In genomic region chr10:108610057-108610644, GRCm38 (mm10) we compare ENCODE assay signal across 14 mouse cellular contexts.
A peak's percentile ranks its signal among the peaks of the same experiment; 100 is the strongest.
DNase-seq lines count a peak whose midpoint lies in the region; ATAC-seq lines count a peak whose summit lies in the region.
"Had no signal": no experiment of that assay in that cellular context is flagged by ENCODE, and none has a peak within 500 bp of the region (broad histone marks: within the 10 kb centered on the region; RNA-seq: fewer than 3 reads in every experiment).

No protein-coding gene starts in this region.

- H3K27me3 ChIP-seq in hindbrain, embryonic 15.5 days: no peaks in the 10 kb centered on the region
- H3K27me3 ChIP-seq in hindbrain, embryonic 12.5 days: no peaks in the 10 kb centered on the region
- H3K27me3 ChIP-seq in midbrain, embryonic 12.5 days: no peaks in the 10 kb centered on the region
- H3K27me3 ChIP-seq: CH12.LX had no signal

- H3K9me3 ChIP-seq in hindbrain, embryonic 15.5 days: no peaks in the 10 kb centered on the region
- 0 out of 2 replicates have a peak, but pooled peaks cover 5% of the 10 kb centered on the region for H3K9me3 ChIP-seq in hindbrain, embryonic 12.5 days (replicated peaks)
- H3K9me3 ChIP-seq in midbrain, embryonic 12.5 days: no peaks in the 10 kb centered on the region

- WGBS in hindbrain, embryonic 15.5 days: 78% methylated on average over 14 of the region's 14 CpGs
- WGBS in hindbrain, embryonic 12.5 days: 76% methylated on average over 14 of the region's 14 CpGs
- WGBS in midbrain, embryonic 12.5 days: 80% methylated on average over 14 of the region's 14 CpGs

- 0 out of 2 replicates have a peak, but pooled peaks cover 8% of the 10 kb centered on the region for H3K36me3 ChIP-seq in hindbrain, embryonic 15.5 days
- no peaks in the 10 kb centered on the region for H3K36me3 ChIP-seq in hindbrain, embryonic 12.5 days
- H3K36me3 ChIP-seq in midbrain, embryonic 12.5 days: 0 out of 2 replicates have a peak, but pooled peaks cover 6% of the 10 kb centered on the region

- no peak overlapping the region for H3K4me3 ChIP-seq in hindbrain, embryonic 15.5 days
- no peak overlapping the region for H3K4me3 ChIP-seq in hindbrain, embryonic 12.5 days
- no peak overlapping the region for H3K4me3 ChIP-seq in midbrain, embryonic 12.5 days
- H3K4me3 ChIP-seq: heart, adult 2 months; myocyte had no signal

- no peak overlapping the region for H3K9ac ChIP-seq in hindbrain, embryonic 15.5 days
- H3K9ac ChIP-seq in hindbrain, embryonic 12.5 days: no peak overlapping the region
- H3K9ac ChIP-seq in midbrain, embryonic 12.5 days (replicated peaks): no peak overlapping the region

- no peak overlapping the region for H3K27ac ChIP-seq in hindbrain, embryonic 15.5 days (replicated peaks)
- no peak overlapping the region for H3K27ac ChIP-seq in hindbrain, embryonic 12.5 days
- no peak overlapping the region for H3K27ac ChIP-seq in midbrain, embryonic 12.5 days (replicated peaks)
- H3K27ac ChIP-seq: heart, adult 2 months had no signal

- H3K4me1 ChIP-seq in hindbrain, embryonic 15.5 days (replicated peaks): no peaks in the 10 kb centered on the region
- H3K4me1 ChIP-seq in hindbrain, embryonic 12.5 days: no peaks in the 10 kb centered on the region
- H3K4me1 ChIP-seq in midbrain, embryonic 12.5 days: no peaks in the 10 kb centered on the region

- ATAC-seq in hindbrain, embryonic 15.5 days (ENCODE audit: low FRiP score, low read depth): 0 out of 2 replicates have a peak, but pooled peaks have one; percentile 42
- ATAC-seq in hindbrain, embryonic 12.5 days (ENCODE audit: low FRiP score): no peak
- peak; percentile 47; the same call in 1 of the 2 replicates for ATAC-seq in midbrain, embryonic 12.5 days (ENCODE audit: low FRiP score, low read depth)
- no peak for ATAC-seq in erythroblast, adult 5-6 weeks (replicated peaks; ENCODE audit: low FRiP score, poor library complexity, severe bottlenecking)
- ATAC-seq: lung, postnatal 0 days had no signal

- peak; percentile 58 for DNase-seq in right cerebral cortex, adult 18-20 months
- no peak for DNase-seq in right cerebral cortex, postnatal 4 days
- DNase-seq in testis, postnatal 14 days (ENCODE audit: low spot score): peak; percentile 12
- DNase-seq in natural killer cell, adult 2 months (ENCODE audit: low spot score in 2 of 2): no peak
- DNase-seq: cerebellum, adult 2 months; heart, adult 2 months had no signal

- no peak overlapping the region for H3K4me2 ChIP-seq in hindbrain, embryonic 15.5 days
- H3K4me2 ChIP-seq in hindbrain, embryonic 12.5 days (replicated peaks): no peak overlapping the region
- H3K4me2 ChIP-seq in midbrain, embryonic 12.5 days (replicated peaks): no peak overlapping the region
- H3K4me2 ChIP-seq: liver, embryonic 11.5 days had no signal

Comparison
In these comparisons a context has a peak if more than half of its experiments do, and no peak if none do; other contexts are left out.
1. ATAC-seq: peak in hindbrain, embryonic 15.5 days (single experiment) and midbrain, embryonic 12.5 days (single experiment); none in hindbrain, embryonic 12.5 days (single experiment) and erythroblast, adult 5-6 weeks (single experiment).
2. DNase-seq: peak in right cerebral cortex, adult 18-20 months (single experiment) and testis, postnatal 14 days (single experiment); none in right cerebral cortex, postnatal 4 days (single experiment) and natural killer cell, adult 2 months (0 of 2).